Mouse (Mus musculus) B cell, adult (primary cell): Measurements from ENCODE around the gene Olfr237-ps1. TPM values are rescaled to one million over a fixed set of nuclear protein-coding genes. Genes with fewer than 3 reads are reported as not detected.

Source experiments
- total RNA-seq: library from RNA; stranded (reverse); gene quantifications from 4 replicates; pipeline ENCODE4 v1.2.4, GENCODE M21; 2023; ENCODE audit not compliant: inconsistent age

Olfr237-ps1 gene
- total RNA-seq: not detected in 4 replicates

DNA sequence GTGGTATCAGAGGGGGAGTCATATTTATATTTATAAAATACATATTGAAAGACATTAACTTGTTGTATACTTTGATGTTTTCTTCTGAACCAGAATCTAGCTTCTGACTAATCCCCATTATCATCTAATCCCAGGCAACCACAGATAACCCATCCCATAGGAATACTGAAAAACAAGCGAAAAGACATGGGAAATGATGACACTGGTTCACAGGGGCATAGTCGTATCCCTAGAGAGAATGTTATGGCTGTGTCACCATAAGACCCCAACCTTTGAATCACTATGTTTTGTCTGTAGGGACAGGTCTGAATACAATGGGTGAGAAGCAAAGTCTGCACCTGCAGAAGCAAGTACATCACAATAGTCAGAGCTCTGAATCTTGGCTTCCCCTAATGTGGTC is at the start of gene Olfr237-ps1:
TSS of gene Olfr237-ps1 (plus strand) at position 301 of the 400 bp plus-strand sequence.

DNA sequence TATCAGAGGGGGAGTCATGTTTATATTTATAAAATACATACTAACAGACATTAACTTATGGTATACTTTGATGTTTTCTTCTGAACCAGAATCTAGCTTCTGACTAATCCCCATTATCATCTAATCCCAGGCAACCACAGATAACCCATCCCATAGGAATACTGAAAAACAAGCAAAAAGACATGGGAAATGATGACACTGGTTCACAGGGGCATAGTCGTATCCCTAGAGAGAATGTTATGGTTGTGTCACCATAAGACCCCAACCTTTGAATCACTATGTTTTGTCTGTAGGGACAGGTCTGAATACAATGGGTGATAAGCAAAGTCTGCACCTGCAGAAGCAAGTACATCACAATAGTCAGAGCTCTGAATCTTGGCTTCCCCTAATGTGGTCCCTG is 40.3 kb upstream of the Olfr237-ps1 start, which contains the start of gene Olfr441:
TSS of gene Olfr441 (plus strand) at position 301 of the 400 bp plus-strand sequence.

DNA sequence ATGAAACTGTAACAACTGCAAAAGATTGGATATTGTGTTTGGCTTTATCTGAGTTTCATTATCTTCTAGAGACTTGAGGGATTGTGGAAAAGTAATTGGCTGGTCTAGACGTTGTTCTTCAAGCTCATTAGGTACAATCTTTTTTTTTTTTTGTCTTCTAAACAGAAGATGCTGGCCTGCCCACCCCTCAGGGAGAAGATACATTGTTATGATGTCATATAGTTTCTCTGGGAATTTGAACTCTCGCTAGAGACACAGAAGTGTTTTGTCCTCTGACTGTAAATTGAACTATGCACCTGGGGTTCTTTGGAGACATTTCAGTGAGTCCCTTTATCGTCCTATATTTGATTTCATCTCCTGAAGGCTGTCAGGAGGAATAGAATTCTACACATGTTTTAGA is 16.6 kb downstream of the Olfr237-ps1 start, which contains the start of gene Olfr437:
TSS of gene Olfr437 (plus strand) at position 301 of the 400 bp plus-strand sequence.

DNA sequence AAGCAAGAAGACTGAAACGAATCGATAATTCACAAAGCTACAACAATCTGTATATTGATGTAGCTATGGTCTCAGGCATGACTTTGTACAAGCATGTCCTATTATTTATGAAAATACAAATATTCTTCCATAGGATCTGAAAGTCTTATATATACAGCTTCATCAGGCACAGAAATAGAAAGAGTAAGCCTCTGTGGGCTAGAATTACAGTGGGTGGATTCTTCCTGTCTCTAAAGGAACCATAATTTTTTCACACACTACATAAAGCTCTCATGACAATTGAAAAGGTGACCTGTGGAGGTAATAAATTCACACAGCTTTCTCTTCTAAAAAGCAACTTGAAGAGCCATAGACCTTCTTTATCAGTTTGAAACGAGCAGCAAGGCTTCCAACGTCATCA is 25.5 kb downstream of the Olfr237-ps1 start, which contains the start of gene Olfr13:
TSS of gene Olfr13 (plus strand) at position 301 of the 400 bp plus-strand sequence.

DNA sequence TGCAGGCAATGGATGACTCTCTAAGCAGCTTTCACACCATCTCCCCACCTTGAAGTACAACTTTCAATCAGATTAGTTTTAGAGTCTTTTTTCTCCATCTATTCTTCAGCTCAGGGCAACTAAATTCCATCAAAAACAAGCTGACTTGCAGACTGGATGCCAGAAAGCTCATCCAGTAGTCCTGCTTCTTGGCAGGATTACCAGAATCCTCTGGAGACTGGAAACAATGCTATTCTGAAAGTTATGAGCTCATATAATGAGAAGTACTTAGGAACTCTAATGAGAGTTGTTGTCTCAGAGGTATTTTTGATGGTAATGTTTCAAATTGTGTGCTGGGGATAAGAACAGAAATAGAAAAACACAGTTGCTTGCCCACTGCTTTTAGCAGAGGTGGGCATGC is 50.4 kb downstream of the Olfr237-ps1 start, which contains the start of gene Olfr435:
TSS of gene Olfr435 (plus strand) at position 366 of the 400 bp plus-strand sequence.

Other genes starting within 250 kb of the Olfr237-ps1 start
- not detected in 4 replicates for gene Olfr447, start 237.7 kb upstream of the Olfr237-ps1 start, total RNA-seq
- gene Olfr446, start 225.2 kb upstream of the Olfr237-ps1 start, total RNA-seq: not detected in 4 replicates
- gene Olfr444, start 197.5 kb upstream of the Olfr237-ps1 start, total RNA-seq: not detected in 4 replicates
- not detected in 4 replicates for gene Olfr441, start 40.2 kb upstream of the Olfr237-ps1 start, total RNA-seq
- not detected in 4 replicates for gene Olfr437, start 16.7 kb downstream of the Olfr237-ps1 start, total RNA-seq
- gene Olfr13, start 25.6 kb downstream of the Olfr237-ps1 start, total RNA-seq: not detected in 4 replicates
- not detected in 4 replicates for gene Olfr435, start 50.6 kb downstream of the Olfr237-ps1 start, total RNA-seq
- not detected in 4 replicates for gene Olfr434, start 66.5 kb downstream of the Olfr237-ps1 start, total RNA-seq
- gene Olfr47, start 85.0 kb downstream of the Olfr237-ps1 start, total RNA-seq: not detected in 4 replicates
- 0.09 to 0.51 TPM (median 0.16 TPM) in 3 of 4 replicates, not detected in the other for gene Arhgef5, start 119.0 kb downstream of the Olfr237-ps1 start, total RNA-seq
- gene Nobox, start 163.0 kb downstream of the Olfr237-ps1 start, total RNA-seq: not detected in 4 replicates